Mouse (Mus musculus): ENCODE measurements around the gene Ccdc84. TPM values are rescaled to one million over a fixed set of nuclear protein-coding genes. Genes with fewer than 3 reads are reported as not detected.

The Ccdc84 gene
- polyA plus RNA-seq (2017; shearing (Covaris generic)), result 65.9 TPM

DNA sequence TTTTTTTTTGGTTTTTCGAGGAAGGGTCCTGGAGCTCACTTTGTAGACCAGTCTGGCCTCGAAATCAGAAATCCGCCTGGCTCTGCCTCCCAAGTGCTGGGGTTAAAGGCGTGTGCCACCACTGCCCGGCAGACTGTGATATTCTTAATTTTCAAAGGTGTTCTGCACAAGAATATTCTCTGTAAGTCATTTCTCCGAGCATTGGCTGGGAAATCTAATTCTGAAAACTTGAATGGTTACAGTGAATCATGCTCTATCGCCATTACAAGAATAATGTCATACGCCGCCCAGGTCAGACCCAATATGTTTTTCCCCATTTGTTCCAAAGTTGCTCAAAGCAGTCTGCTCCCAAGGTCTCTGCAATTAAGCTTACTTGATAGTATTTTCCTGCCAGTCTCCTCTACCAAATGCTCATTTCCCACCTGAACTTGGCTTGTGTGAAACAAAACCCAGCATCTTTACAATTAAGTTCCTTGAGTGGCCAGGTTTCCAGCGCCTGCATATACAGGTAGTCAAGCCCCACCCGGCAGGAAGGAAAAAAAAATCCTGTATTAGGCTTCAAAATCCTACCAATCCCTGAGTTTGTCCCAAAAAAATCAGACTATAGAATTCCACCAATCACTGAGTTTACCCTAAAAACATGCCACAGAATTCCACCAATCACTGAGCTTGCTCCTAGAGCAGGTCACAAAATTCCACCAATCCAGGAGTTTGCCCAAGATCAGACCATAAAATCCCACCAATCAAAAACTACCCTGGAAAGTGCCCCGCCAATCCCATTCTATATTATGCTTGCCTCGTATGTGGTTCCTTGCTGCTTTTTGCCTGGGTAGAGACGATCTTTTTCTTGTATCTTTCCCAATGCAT is at the start of gene Ccdc84:
Gene Ccdc84, minus strand, starts transcription at position 51 of the 867 bp plus-strand sequence.

GRCm38 (mm10) chr9:44454891-44455220 is 36.5 kb upstream of the Ccdc84 start, which contains the start of gene Upk2:
Gene Upk2 (minus strand): TSS chr9:44454976.

GRCm38 (mm10) chr9:44440961-44441360 is 22.6 kb upstream of the Ccdc84 start, which contains the start of gene Foxr1:
Gene Foxr1 (minus strand): TSS chr9:44441136.

GRCm38 (mm10) chr9:44406906-44407751 is 11.2 kb downstream of the Ccdc84 start, which contains the start of the genes Rps25 and Trappc4:
Gene Rps25 (plus strand): TSS chr9:44407139.
Gene Trappc4 (minus strand): TSS chr9:44407600.

DNA sequence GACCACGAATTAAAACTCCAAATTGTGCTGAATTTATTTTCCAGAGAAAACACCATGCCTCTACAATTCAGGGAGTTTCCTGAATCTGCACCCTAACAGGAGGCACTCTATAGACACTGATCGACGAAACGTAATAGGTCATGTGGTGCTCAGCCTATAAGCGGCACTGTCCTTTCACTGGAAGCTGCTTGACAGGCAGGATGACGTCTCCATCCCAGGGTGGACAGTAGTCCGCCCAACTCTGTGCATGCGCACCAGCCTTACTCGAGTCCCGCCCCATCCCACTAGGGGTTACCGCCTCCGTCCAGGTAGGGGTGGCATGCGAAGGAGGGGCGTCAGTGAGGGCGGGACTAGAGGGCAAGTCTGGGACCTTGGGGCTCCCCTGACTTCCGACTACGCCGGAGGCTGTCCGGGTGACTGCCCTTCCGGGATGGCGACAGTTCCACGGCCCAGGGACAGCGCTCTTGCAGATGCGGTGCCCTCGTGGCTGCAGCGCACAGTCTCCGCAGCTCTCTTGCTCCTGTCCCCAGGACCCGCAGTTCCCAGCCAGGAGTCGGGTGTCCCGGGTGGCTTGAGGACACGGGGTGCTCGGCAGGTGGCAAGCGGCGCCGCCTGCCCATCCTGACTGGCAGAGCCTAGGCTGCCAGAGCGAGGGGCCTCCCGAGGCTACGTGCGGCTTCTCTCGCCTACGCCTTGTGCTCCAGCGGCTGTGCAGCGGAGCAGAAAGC is 21.5 kb downstream of the Ccdc84 start, which contains the start of gene Slc37a4:
Gene Slc37a4, plus strand, starts transcription at position 169 of the 728 bp plus-strand sequence.

DNA sequence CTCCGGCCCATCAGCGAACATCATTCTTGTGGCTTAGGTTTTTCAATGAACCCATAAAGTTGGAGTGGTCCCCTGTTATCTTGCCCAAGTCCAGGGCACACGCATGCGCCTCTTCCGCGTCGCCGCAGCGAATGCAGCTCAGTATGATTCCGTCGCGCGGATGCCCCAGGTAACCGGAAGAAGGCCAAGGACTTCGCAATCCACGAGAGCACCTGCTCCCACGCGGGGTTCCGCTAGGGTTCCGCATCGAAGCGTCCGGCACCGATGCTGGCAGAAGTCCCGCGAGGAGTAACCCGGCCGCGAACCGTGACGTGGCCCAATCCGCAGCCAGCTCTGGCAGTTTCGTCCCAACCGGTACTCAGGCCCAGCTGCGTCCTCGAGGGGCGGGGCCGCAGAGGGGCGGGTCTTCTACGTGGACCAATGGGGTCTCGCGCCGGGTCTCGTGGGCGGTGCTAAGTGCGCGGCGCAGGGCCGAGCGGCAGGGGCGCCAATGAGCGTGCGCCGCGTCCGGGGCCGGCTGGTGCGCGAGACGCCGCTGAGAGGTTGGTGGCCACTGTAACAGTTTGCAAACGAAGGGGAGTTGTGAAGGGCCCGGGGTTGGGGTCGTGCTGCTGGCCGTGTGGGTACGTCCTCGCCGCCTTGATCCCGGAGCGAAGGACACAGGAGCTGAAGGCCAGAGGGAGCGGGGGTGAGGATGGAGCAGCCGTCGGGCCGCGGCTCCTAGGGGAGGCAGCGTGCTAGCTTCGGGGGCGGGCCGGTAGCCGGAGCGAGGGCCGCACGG is 39.1 kb downstream of the Ccdc84 start, which contains the start of gene Hyou1:
Gene Hyou1, plus strand, starts transcription at position 437 of the 781 bp plus-strand sequence.

GRCm38 (mm10) chr9:44361190-44361917 is 57.0 kb downstream of the Ccdc84 start, which contains the start of gene Vps11:
Gene Vps11 (minus strand): TSS chr9:44361670.

Other genes with a start within 250 kb of the Ccdc84 start
- 18.2 TPM for gene Cbl, start 184.5 kb downstream of the Ccdc84 start, polyA plus RNA-seq (2017; shearing (Covaris generic))
- not detected for gene Ccdc153, start 177.9 kb downstream of the Ccdc84 start, polyA plus RNA-seq (2017; shearing (Covaris generic))
- gene Pdzd3, start 167.1 kb downstream of the Ccdc84 start, polyA plus RNA-seq (2017; shearing (Covaris generic)), result not detected
- gene Nlrx1, start 150.0 kb downstream of the Ccdc84 start, polyA plus RNA-seq (2017; shearing (Covaris generic)), result 8.5 TPM
- gene Abcg4, start 130.0 kb downstream of the Ccdc84 start, polyA plus RNA-seq (2017; shearing (Covaris generic)), result not detected
- gene Hinfp, start 112.9 kb downstream of the Ccdc84 start, polyA plus RNA-seq (2017; shearing (Covaris generic)), result 40.4 TPM
- gene C2cd2l, start 98.3 kb downstream of the Ccdc84 start, polyA plus RNA-seq (2017; shearing (Covaris generic)), result 5.9 TPM
- 26.7 TPM for gene Dpagt1, start 92.5 kb downstream of the Ccdc84 start, polyA plus RNA-seq (2017; shearing (Covaris generic))
- gene H2afx, start 83.9 kb downstream of the Ccdc84 start, polyA plus RNA-seq (2017; shearing (Covaris generic)), result 13.2 TPM
- 24.1 TPM for gene Hmbs, start 74.3 kb downstream of the Ccdc84 start, polyA plus RNA-seq (2017; shearing (Covaris generic))
- 82.6 TPM for gene Vps11, start 56.9 kb downstream of the Ccdc84 start, polyA plus RNA-seq (2017; shearing (Covaris generic))
- 26.6 TPM for gene Hyou1, start 39.1 kb downstream of the Ccdc84 start, polyA plus RNA-seq (2017; shearing (Covaris generic))
- gene Slc37a4, start 21.7 kb downstream of the Ccdc84 start, polyA plus RNA-seq (2017; shearing (Covaris generic)), result 29.0 TPM
- gene Rps25, start 11.4 kb downstream of the Ccdc84 start, polyA plus RNA-seq (2017; shearing (Covaris generic)), result 2,154 TPM
- gene Trappc4, start 11.0 kb downstream of the Ccdc84 start, polyA plus RNA-seq (2017; shearing (Covaris generic)), result 157 TPM
- gene Foxr1, start 22.6 kb upstream of the Ccdc84 start, polyA plus RNA-seq (2017; shearing (Covaris generic)), result 0.14 TPM
- gene Upk2, start 36.4 kb upstream of the Ccdc84 start, polyA plus RNA-seq (2017; shearing (Covaris generic)), result not detected
- 8.3 TPM for gene Bcl9l, start 64.3 kb upstream of the Ccdc84 start, polyA plus RNA-seq (2017; shearing (Covaris generic))
- 93.5 TPM for gene Cxcr5, start 143.3 kb upstream of the Ccdc84 start, polyA plus RNA-seq (2017; shearing (Covaris generic))
- 51.6 TPM for gene Ddx6, start 186.3 kb upstream of the Ccdc84 start, polyA plus RNA-seq (2017; shearing (Covaris generic))

Data from CD4-positive, CD25-positive, alpha-beta regulatory T cell, adult 9 weeks (primary cell).